Mouse (Mus musculus) liver, embryonic 14.5 days (tissue): Measurements from ENCODE around the gene Dpp4. TPM values are rescaled to one million over a fixed set of nuclear protein-coding genes. Genes with fewer than 3 reads are reported as not detected.

Experiments used
- ATAC-seq: fragments of 200-750 bp; cut with Nextera tagmentation; 2 replicates; pipeline ENCODE4 v1.8.0; 2017; ENCODE audit warnings: moderate number of reproducible peaks, mild to moderate bottlenecking, moderate library complexity; ENCODE audit not compliant: insufficient read depth
- DNase-seq, 3 experiments: peaks; one replicate each; pipeline ENCODE4 v3.0.0-alpha.2; 2012 to 2013; ENCODE audit warnings: low read depth in 3 of 3, low spot score in 3 of 3
- H3K27ac ChIP-seq: fragments of 300-500 bp; sonication (generic); 2 replicates; pipeline ENCODE4 v1.5.1; 2014; ENCODE audit warnings: moderate library complexity, mild to moderate bottlenecking, control low read depth, inconsistent platforms
- H3K27me3 ChIP-seq: fragments of 300-500 bp; sonication (generic); 2 replicates; pipeline ENCODE4 v1.6.1; 2014; ENCODE audit warnings: mild to moderate bottlenecking, low read length, moderate library complexity; ENCODE audit not compliant: control insufficient read depth, insufficient read depth
- H3K36me3 ChIP-seq: fragments of 300-500 bp; sonication (generic); replicated peaks from 2 replicates; pipeline ENCODE4 v1.6.1; 2014; ENCODE audit warnings: low read depth; ENCODE audit not compliant: control insufficient read depth, insufficient read depth
- H3K4me1 ChIP-seq, 2 experiments: fragments of 200-500 bp in 1 of 2; fragments of 300-500 bp in 1 of 2; sonication (generic) in 1 of 2; replicated peaks; 2 replicates each; pipeline ENCODE4 v1.6.1; 2012 to 2014; ENCODE audit warnings: antibody characterized with exemption in 1 of 2, inconsistent platforms in 1 of 2, low read length in 1 of 2; ENCODE audit not compliant: control insufficient read depth in 2 of 2, insufficient read depth in 2 of 2
- H3K4me2 ChIP-seq: fragments of 300-500 bp; sonication (generic); 2 replicates; pipeline ENCODE4 v1.6.1; 2014; ENCODE audit warnings: low read depth, mild to moderate bottlenecking, control low read depth, moderate library complexity
- H3K4me3 ChIP-seq, 2 experiments: fragments of 200-500 bp in 1 of 2; fragments of 300-500 bp in 1 of 2; sonication (generic) in 1 of 2; 2 replicates each; pipeline ENCODE4 v1.5.1; 2012 to 2014; ENCODE audit warnings: low read depth in 2 of 2, low read length in 2 of 2, mild to moderate bottlenecking in 2 of 2, control low read depth in 1 of 2, inconsistent platforms in 1 of 2, moderate library complexity in 1 of 2; ENCODE audit not compliant: insufficient read depth in 1 of 2
- H3K9ac ChIP-seq: fragments of 300-500 bp; sonication (generic); replicated peaks from 2 replicates; pipeline ENCODE4 v1.6.1; 2014; ENCODE audit warnings: mild to moderate bottlenecking, control low read depth, moderate library complexity
- H3K9me3 ChIP-seq: fragments of 300-500 bp; sonication (generic); 2 replicates; pipeline ENCODE4 v1.6.1; 2016; ENCODE audit warnings: low read length, mixed read lengths; ENCODE audit not compliant: control insufficient read depth
- CTCF ChIP-seq: IDR thresholded peaks from 2 replicates; pipeline ENCODE4 v1.5.1; 2016; ENCODE audit warnings: antibody characterized with exemption, low read depth, control low read depth
- EP300 ChIP-seq: IDR thresholded peaks from 2 replicates; pipeline ENCODE4 v1.6.1; 2016; ENCODE audit warnings: antibody characterized with exemption, low read depth
- WGBS: fragments of 180-500 bp; shearing (Covaris S2); extraction: QIAGEN DNeasy Blood & Tissue Kit; methylation state at CpG from one replicate; pipeline ENCODE4 v1.1.7; 2014; ENCODE audit not compliant: insufficient replicate concordance; 5-methylcytosine and 5-hydroxymethylcytosine counted together
- polyA plus RNA-seq, 2 experiments: library from polyadenylated mRNA; depleted of rRNA in 1 of 2; stranded (reverse) in 1 of 2; unstranded in 1 of 2; fragments of >200 nt; fragmentation: Nextera tagmentation in 1 of 2; extraction: Ambion mirVana in 1 of 2; gene quantifications; 2 replicates each; pipeline versions ENCODE4 v1.2.1 to v1.2.3; 2012 to 2014

Gene Dpp4
- polyA plus RNA-seq, 2 experiments: 2.3 to 4.4 TPM

DNA sequence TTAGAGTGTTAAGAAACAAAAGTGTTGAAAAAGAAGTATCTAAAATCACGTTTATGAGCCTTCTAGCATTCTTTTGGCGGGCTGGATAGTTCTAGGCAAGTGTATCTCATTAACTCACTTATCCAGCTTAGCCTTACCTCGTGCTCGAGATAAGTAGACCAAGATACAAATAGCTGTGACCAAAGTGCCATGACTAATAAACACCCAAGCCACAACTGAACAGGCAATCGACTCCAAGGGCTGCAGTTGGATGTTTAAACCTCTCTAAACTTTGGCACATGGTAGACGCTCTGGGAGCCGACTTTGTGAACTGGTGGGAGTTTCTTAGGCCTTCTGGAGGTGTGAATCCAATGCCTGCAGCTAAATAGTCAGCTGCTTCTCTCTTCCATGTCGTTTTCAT lies 12.7 kb downstream of the Dpp4 start:
- 41% methylated on average over 8 of the region's 8 CpGs for WGBS
- Histone ChIP-seq H3K36me3 (no peaks in the 10 kb centered on the region), H3K27ac (no peak overlapping the region), H3K4me3 (no peak overlapping the region), H3K9ac (no peak overlapping the region), H3K4me2 (no peak overlapping the region), H3K4me1 (no peaks in the 10 kb centered on the region), H3K27me3 (no peaks in the 10 kb centered on the region), H3K9me3 (no peaks in the 10 kb centered on the region)
- TF ChIP-seq CTCF: no peak
- TF ChIP-seq EP300: no peak
- ATAC-seq (no peak), DNase-seq (no peak)

DNA sequence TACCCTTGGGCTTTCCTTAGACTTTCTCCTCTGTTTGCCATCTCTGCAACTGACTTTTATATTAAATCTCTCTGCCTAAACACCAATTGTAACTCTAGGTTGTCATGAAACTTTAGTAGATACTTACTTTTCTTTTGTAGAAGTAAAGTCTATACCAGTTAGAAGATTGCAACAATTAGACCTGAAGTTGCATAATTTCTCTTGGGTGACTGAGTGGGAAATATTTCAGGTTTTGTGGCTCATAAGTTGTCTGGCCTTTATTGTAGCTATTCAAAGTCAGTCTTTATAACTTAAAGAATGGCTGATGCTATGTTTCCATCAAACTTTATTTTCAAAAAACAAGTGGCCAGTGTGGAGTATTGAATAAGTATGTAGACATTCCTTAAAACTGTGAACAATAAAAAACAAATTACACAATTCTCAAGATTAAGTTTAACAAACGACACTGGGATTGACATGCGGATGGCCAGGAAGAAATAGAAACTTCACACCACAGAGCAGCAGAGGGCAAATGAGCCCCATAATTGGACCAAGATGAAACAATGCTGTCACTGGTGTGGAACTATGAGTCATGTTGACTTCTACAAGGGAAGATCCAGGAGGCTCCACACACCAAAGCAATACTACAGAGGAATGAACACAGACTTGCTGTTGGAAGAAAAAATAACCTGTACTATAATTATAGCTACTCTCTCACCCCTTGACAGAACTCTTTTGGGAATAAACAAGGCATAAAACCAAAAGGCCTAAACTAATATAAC lies 13.7 kb downstream of the Dpp4 start:
- H3K27me3 ChIP-seq: no peaks in the 10 kb centered on the region
- no peak overlapping the region for H3K27ac ChIP-seq
- no peaks in the 10 kb centered on the region for H3K36me3 ChIP-seq
- 80% methylated on average over 2 of the region's 2 CpGs for WGBS
- DNase-seq (no peak), ATAC-seq (no peak)
- H3K9ac ChIP-seq: no peak overlapping the region
- H3K9me3 ChIP-seq: no peaks in the 10 kb centered on the region
- no peak overlapping the region for H3K4me3 ChIP-seq
- no peaks in the 10 kb centered on the region for H3K4me1 ChIP-seq
- TF ChIP-seq CTCF (no peak), EP300 (no peak)
- no peak overlapping the region for H3K4me2 ChIP-seq

DNA sequence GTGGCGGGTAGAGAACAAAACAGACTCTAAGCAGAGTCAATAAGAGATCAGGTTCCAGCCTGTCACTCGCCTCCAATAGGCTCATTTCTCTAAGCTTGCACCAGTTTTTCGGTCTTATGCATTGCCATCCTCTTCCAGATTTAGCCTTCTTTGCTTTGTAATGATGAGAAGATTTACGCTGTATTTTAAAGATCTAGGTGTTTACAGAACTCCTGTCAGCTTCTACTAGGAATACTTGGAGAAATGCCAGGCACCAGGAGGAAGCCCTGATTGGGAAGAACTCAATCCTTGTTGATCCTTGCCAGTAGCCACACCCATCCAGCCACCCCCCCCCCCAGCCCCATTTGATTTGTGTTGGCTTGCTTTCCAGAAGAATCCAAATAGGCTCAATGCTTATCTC lies 14.4 kb downstream of the Dpp4 start:
- TF ChIP-seq CTCF (no peak), EP300 (no peak)
- H3K27ac ChIP-seq: no peak overlapping the region
- ATAC-seq (no peak), DNase-seq (no peak)
- H3K4me3 ChIP-seq: no peak overlapping the region
- 57% methylated on average over 4 of the region's 4 CpGs for WGBS
- H3K4me1 ChIP-seq: no peaks in the 10 kb centered on the region
- no peak overlapping the region for H3K4me2 ChIP-seq
- no peaks in the 10 kb centered on the region for H3K36me3 ChIP-seq
- H3K9ac ChIP-seq: no peak overlapping the region
- no peaks in the 10 kb centered on the region for H3K27me3 ChIP-seq
- H3K9me3 ChIP-seq: no peaks in the 10 kb centered on the region

DNA sequence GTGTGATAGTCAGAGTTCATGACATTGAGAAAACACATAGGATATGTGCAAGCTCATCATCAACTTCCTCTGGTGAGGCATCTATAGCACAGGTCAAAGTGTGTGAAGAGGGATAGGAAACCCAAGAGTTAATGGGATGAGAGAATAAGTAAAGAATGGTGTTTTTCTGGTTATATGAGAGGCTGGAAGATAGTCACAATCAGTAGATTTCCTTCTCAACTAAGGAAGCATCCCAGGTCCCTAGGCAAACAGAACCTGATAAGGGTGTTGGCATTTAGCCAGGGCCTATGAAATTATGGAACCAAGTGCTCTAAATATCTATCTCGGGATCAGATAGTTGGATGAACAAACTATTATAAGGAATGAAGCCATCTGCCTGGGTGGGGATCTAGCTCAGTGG lies 15.2 kb downstream of the Dpp4 start:
- DNase-seq (no peak), ATAC-seq (no peak)
- no peak overlapping the region for H3K4me2 ChIP-seq
- H3K4me1 ChIP-seq: no peaks in the 10 kb centered on the region; a peak in 1 of 4 replicates
- TF ChIP-seq CTCF: no peak
- H3K27me3 ChIP-seq: no peaks in the 10 kb centered on the region
- no peak overlapping the region for H3K9ac ChIP-seq
- 67% methylated on average over 1 of the region's 1 CpGs for WGBS
- no peaks in the 10 kb centered on the region for H3K9me3 ChIP-seq
- no peak overlapping the region for H3K4me3 ChIP-seq
- no peaks in the 10 kb centered on the region for H3K36me3 ChIP-seq
- H3K27ac ChIP-seq: no peak overlapping the region

DNA sequence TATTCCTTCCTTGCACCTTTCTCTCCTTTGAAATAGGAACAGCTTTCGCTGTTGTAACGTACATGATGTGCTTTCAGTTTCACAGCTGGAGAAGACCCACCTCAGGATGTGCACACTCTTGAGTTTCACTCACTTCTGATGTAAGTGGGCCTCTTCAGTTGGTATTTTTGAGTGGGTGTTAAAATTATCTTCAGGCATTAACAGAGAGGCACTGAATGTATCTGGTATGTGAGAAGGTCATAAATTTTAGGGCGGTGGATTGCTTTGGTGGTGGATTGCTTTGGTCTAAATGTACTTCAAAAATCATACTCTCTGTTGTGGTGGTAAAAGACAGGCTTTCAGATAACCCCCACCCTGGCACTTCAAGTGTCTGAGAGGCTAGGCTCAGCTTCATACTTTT lies 17.2 kb downstream of the Dpp4 start:
- Histone ChIP-seq H3K4me3 (no peak overlapping the region), H3K27me3 (no peaks in the 10 kb centered on the region), H3K27ac (no peak overlapping the region), H3K9ac (no peak overlapping the region), H3K36me3 (no peaks in the 10 kb centered on the region), H3K4me2 (no peak overlapping the region), H3K4me1 (peaks cover 0 to 6% of the 10 kb centered on the region in 2 experiments; a peak in 2 of 4 replicates), H3K9me3 (no peaks in the 10 kb centered on the region)
- no peak for TF ChIP-seq EP300
- TF ChIP-seq CTCF: no peak
- DNase-seq (no peak), ATAC-seq (no peak)
- 79% methylated on average over 3 of the region's 3 CpGs for WGBS
